Mouse (Mus musculus) lung, adult 2 months (tissue): ENCODE data around the gene Ppp1r26. TPM values are rescaled to one million over a fixed set of nuclear protein-coding genes. Genes with fewer than 3 reads are reported as not detected.

Source experiments
- DNase-seq: peaks from one replicate; pipeline ENCODE4 v3.0.0; 2022
- H3K4me1 ChIP-seq: fragments of 200-500 bp; 2 replicates; pipeline ENCODE4 v1.6.1; 2011; ENCODE audit warnings: low read length; ENCODE audit not compliant: control insufficient read depth, insufficient read depth
- H3K4me3 ChIP-seq: fragments of 200-500 bp; replicated peaks from 2 replicates; pipeline ENCODE3; 2011; ENCODE audit warnings: low read depth, mild to moderate bottlenecking, control low read depth, low read length; ENCODE audit errors: extremely low read depth
- CTCF ChIP-seq: fragments of 200-500 bp; IDR thresholded peaks from 2 replicates; pipeline ENCODE4 v1.5.1; 2011; ENCODE audit warnings: mild to moderate bottlenecking, low read length, control low read depth; ENCODE audit not compliant: insufficient read depth
- POLR2A ChIP-seq: fragments of 200-500 bp; IDR thresholded peaks from 2 replicates; pipeline ENCODE4 v1.6.1; 2011; ENCODE audit warnings: low read depth, mild to moderate bottlenecking, control low read depth, low read length, borderline replicate concordance; ENCODE audit errors: extremely low read depth
- WGBS: fragments of 180-500 bp; shearing (Covaris S2); methylation state at CpG from one replicate; pipeline ENCODE4 v1.1.7; 2018; 5-methylcytosine and 5-hydroxymethylcytosine counted together
- polyA plus RNA-seq: library from polyadenylated mRNA; depleted of rRNA; stranded (reverse); fragments of >200 nt; gene quantifications from 2 replicates; pipeline ENCODE4 v1.2.3, GENCODE M21; 2012

Ppp1r26 gene
- polyA plus RNA-seq, 1 experiment = 6.1 TPM

DNA sequence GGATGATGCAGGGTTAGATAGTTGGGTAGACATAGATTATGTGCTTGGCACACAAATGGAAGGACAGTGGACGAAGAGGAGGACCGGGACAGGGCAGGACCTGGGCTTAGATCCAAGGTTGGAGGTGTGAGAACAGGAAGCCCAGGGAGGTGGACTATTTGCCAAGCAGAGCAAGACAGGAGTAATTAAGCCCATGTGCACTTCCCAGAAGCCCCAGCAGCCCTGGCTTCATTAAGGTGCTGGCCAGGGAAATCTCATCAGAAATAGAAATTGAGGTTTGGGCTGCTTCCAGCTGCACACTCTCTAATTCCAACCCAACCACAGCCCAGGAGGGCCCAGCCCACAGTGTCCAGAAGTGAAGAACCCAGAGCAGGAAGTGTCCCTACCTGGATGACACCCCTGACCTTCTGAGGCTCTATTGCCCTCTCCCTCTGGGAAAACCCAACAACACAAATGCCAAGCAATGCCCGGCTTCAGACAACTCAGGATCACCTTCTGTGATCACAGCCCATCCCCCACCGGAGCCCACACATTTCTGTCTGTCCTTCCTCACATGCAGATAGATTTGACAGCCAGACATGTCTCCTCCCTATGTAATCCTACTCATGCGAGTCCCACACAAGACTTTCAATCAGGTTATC is 32.4 kb upstream of the Ppp1r26 start:
- Histone ChIP-seq H3K4me3 (no peak overlapping the region), H3K4me1 (no peaks in the 10 kb centered on the region)
- DNase-seq = no peak
- TF ChIP-seq CTCF (no peak), POLR2A (no peak)
- WGBS = 73% methylated on average over 5 of the region's 5 CpGs

DNA sequence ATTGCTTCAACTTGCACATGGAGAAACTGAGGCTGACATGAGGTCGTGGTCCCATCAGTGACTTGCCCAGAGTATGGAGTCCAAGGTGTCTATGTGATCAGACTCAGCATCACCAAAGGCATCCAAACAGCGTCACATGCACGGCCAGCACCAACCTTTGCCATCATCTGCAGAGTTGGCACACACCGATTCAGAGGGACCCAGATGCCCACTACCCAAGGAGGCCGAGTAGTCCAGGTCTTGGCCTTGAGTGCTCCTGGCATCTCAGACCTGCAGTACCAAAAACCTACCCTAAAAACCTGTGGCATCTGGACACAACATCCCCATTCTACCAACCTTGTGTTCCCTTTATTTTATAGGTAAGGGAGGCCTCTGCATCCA is 31.9 kb upstream of the Ppp1r26 start:
- no peak for TF ChIP-seq CTCF
- WGBS = 93% methylated on average over 5 of the region's 5 CpGs
- H3K4me1 ChIP-seq = no peaks in the 10 kb centered on the region
- no peak overlapping the region for H3K4me3 ChIP-seq
- no peak for DNase-seq

DNA sequence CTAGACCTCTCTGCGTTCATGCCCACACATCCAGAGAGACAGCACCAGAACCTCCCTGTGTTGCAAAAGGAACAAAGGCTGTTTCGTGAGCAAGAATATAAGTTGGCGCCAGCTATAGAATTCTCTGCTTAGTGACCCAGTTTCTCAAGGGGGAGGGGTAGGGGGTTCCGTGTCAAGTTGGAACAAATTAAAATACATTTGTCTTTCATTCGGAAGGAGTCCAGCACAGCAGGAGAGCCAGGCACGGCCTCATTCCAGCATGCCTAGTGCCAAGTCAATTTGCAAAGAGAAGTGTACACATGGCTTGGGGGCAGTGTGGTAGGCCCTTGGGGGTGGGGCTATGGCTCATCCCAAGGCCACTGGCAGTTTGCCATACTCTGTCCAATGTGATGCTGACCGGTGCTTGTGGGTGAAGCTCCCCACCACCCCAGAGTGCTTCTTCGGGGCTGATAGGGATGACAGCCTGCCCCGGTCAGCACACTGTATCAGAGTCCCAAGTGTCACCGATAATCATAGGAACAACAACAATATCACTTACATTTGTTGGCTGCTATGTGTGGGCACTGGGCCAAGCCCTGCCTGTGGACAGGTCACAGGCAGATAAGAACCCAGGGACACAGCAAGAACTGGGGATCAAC is 31.1 kb upstream of the Ppp1r26 start:
- 47% methylated on average over 10 of the region's 10 CpGs for WGBS
- no peak overlapping the region for H3K4me3 ChIP-seq
- TF ChIP-seq POLR2A = no peak
- TF ChIP-seq CTCF = no peak
- DNase-seq = no peak
- no peaks in the 10 kb centered on the region for H3K4me1 ChIP-seq

DNA sequence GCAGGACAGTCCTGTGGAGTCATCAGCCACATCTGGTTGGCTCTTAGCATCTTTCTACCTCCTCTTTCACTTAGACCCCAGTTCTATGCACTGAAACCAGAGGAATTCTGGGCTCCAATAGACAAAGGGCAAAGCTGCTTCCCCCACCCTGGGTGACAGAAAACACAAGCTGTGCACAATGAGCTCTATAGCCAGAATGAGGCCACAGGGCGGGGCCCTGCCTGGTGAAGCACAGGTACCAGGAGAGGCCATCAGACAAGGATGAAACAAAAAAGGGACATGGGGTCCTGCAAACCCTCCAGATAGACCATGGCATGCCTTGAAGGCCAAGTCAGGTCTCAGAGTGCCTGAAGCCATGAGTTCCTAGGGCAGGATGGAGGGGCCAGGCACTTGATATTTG is 30.1 kb upstream of the Ppp1r26 start:
- no peaks in the 10 kb centered on the region for H3K4me1 ChIP-seq
- WGBS = 97% methylated on average over 1 of the region's 1 CpGs
- DNase-seq = no peak
- TF ChIP-seq CTCF (no peak), POLR2A (no peak)
- no peak overlapping the region for H3K4me3 ChIP-seq

DNA sequence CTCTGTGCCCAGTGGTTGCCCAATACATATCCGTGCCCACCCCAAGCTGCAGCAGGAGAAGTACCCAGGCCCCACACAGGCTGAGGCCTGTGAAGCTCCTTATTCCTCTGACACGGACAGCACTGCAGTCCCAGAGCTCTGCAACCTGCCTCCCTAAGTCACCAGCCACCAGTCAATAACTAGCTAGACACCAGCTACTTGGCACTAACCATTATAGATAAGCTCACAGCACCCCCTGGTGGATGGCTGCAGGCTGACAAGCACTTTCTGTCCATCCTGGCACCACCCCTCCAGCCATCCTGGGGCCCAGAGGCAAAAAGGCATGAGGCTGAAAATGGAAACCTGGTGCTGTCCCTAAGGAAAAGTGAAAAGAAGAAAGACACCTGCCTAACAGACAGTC is 28.6 kb upstream of the Ppp1r26 start:
- TF ChIP-seq CTCF = peak; percentile 87
- no peak for TF ChIP-seq POLR2A
- H3K4me1 ChIP-seq = no peaks in the 10 kb centered on the region
- 39% methylated on average over 2 of the region's 2 CpGs for WGBS
- DNase-seq = peak; percentile 78
- no peak overlapping the region for H3K4me3 ChIP-seq

DNA sequence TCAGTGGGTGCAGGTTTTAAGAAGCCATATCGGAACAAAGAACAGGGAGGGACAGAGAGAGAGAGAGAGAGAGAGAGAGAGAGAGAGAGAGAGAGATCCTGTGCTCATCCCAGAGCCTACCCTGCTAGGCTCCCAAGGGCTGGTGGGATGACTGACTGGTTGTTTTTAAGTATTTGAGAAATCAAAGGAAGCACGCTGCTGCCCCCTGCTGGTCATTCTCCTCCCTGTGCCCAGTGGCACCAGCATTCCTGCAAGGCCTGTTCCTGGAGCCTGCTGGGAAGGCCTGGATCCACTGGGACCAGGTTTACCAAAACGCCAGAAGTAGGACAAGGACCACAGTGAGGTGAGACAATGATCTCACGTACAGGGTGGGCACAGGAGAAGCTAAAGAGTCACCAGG is 26.7 kb upstream of the Ppp1r26 start:
- peak; percentile 75 for DNase-seq
- WGBS = 29% methylated on average over 4 of the region's 4 CpGs
- peak; percentile 81 for TF ChIP-seq CTCF
- TF ChIP-seq POLR2A = no peak
- H3K4me1 ChIP-seq = no peaks in the 10 kb centered on the region
- H3K4me3 ChIP-seq = no peak overlapping the region

DNA sequence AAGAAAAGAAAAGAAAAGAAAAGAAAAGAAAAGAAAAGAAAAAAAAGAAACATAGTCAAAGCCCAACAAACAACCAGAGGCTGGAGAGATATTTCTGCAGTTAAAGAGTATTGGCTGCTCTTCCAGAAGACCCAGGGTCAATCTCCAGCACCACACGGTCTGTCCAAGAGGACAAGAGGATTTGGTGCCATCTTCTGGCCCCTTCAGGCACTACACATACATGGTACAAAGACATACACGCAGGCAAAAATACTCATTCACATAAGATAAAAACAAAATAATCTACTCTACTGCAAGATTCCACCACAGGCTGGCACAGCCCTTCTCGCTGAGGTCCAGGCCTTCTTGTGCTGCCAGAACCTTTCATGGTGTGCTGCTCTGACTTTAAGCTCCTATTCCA is 23.4 kb upstream of the Ppp1r26 start:
- TF ChIP-seq POLR2A = no peak
- TF ChIP-seq CTCF = peak; percentile 49
- no peak for DNase-seq
- Histone ChIP-seq H3K4me3 (no peak overlapping the region), H3K4me1 (no peaks in the 10 kb centered on the region)
- 27% methylated on average over 3 of the region's 3 CpGs for WGBS

DNA sequence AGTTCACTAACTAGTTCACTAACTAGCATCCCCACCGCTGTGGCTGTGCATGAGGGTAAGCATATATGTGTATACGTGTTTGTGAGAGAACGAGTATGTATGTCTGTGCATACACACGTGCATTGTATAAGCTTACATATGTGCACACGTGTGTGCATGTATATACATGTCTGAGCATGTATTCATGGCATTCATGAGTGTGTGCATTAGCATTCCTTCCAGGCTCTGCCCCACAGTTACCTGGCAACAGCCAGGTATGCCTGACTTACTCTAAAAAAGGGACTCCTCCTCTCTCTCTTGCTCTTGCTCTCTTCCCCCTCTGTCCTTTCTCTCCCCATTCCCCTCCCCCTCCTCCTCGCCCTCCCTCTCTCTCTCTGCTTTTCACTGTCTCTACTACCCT is 19.4 kb upstream of the Ppp1r26 start:
- WGBS = 76% methylated on average over 6 of the region's 6 CpGs
- TF ChIP-seq CTCF = no peak
- TF ChIP-seq POLR2A = no peak
- no peak for DNase-seq
- Histone ChIP-seq H3K4me1 (no peaks in the 10 kb centered on the region), H3K4me3 (no peak overlapping the region)

DNA sequence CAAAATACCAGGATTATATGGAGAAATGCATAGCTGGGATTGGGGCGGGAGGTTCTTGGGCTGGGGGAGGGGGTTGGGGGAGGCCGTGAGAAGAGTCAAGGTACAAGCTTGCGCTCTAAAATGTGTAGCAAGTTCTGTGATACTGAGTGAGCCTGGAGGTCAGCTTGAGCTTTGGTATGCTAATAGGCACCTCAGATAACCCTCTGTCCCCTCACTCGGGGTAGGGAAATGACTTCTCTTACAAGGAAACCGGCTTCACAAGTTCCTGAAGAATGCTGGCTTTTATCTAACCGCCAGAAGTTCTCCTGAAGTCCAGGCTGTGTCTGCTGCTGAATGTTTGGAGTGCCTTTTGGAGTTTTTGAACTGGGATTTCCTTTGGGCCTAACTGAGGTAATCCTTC is 15.8 kb upstream of the Ppp1r26 start:
- H3K4me3 ChIP-seq = no peak overlapping the region
- TF ChIP-seq CTCF (no peak), POLR2A (no peak)
- peaks cover 3% of the 10 kb centered on the region; the same call in 1 of the 2 replicates for H3K4me1 ChIP-seq
- no peak for DNase-seq
- WGBS = 48% methylated on average over 6 of the region's 6 CpGs

DNA sequence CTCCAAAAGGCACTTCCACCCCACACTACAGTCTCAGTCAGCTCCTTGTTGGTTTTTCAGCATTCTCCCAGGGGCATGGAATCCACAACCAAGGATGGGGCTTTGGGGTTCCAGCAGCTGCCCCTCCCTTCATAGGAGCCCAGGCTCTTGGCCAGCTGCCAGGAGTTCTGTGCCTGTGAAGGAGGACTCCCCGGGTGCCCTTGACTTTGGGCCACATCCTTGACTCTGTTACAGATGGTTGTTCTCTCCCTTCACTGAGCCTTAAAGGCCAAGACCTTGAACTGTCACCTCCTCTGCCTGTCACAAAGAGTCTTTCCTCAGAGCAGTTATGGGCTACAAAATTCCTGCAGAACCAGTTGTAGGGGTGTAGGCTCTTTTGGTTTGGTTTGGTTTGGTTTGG is 13.8 kb upstream of the Ppp1r26 start:
- WGBS = 11% methylated on average over 1 of the region's 1 CpGs
- DNase-seq = peak; percentile 20
- no peak overlapping the region for H3K4me3 ChIP-seq
- no peak for TF ChIP-seq POLR2A
- no peak for TF ChIP-seq CTCF
- H3K4me1 ChIP-seq = peaks cover 3% of the 10 kb centered on the region; the same call in 1 of the 2 replicates
